Mouse (Mus musculus) CH12.LX (cell line): ENCODE measurements at regions not wholly inside any gene's neighbourhood (a gene's known extent, or its start where the extent isn't known, plus 50 kb on each side); places are given as distances from the start of the nearest gene placed in this dataset.

ENCODE experiments used
- CHD2 ChIP-seq: IDR thresholded peaks from 2 replicates; pipeline ENCODE4 v1.6.1; 2011; ENCODE audit warnings: low read length, improper control_type of control experiment
- CTCF ChIP-seq, 2 experiments: IDR thresholded peaks in 1 of 2; conservative IDR thresholded peaks in 1 of 2; 2 replicates each; pipeline ENCODE4 v1.5.1; 2011 to 2012; ENCODE audit warnings: low read depth in 2 of 2, low read length in 2 of 2, improper control_type of control experiment in 1 of 2, inconsistent platforms in 1 of 2, mild to moderate bottlenecking in 1 of 2, moderate library complexity in 1 of 2

- TF ChIP-seq CHD2 (no peak), CTCF (conservative IDR thresholded peaks at IDR 0.05 in 1 of 2, IDR thresholded peaks at IDR 0.05 in 1 of 2; ENCODE audit: low read depth in 2 of 2, low read length in 2 of 2) (no peak)
These were observed 697.9 kb downstream of the Hs3st4 start for GRCm38 (mm10) chr7:124680561-124680960.
